Mouse (Mus musculus): Measurements from ENCODE around the gene Galns. TPM values are rescaled to one million over a fixed set of nuclear protein-coding genes. Genes with fewer than 3 reads are reported as not detected.
A peak's percentile ranks its signal among the peaks of the same experiment; 100 is the strongest.

Gene Galns
- polyA plus RNA-seq (2015; fragmentation: Nextera tagmentation; extraction: Ambion mirVana): 8.2 and 8.8 TPM in 2 replicates

DNA sequence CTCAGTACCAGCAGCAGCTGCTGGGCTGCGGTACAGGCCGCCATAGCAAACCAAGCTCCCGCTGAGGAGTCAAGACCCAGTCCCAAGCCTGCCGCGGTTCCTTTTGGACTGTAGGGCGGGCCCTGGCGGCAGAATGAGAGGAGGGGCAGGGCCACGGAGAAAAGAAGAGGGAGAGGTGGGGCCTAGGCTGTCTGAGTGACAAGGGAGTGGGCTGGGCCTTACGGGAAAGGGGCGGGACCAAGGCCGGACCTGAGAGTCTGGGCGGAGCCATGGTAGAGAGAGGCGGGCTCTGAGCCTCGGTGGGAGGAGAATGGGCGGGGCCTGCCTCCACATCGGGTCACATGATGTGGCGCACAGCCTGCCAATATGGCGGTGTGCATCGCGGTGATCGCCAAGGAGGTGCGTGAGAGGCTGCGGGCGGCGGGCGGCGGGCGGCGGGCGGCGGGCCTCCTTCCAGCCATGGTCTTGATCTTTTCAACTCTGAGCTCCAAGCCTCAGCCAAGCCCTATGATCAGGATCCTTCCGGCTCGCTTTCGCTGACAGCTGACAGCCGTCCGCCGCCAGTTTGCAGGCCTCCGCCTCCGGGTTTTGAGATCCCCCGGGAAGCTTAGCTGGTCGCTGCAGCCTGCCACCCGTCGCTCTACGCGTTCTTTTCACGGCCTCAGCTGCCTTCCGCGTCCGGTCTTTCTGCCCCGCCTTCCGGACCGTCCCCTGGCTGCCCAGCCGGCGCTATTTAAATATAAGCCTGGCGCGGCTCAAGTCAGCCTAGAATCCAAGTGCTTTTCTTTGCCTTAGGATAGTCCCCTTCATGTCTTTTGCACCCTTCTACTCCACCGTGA, at the start of gene Galns, which contains the start of gene Trappc2l:
Galns (minus strand) TSS at position 169 of the 839 bp plus-strand sequence.
Trappc2l (plus strand) TSS at position 346 of the 839 bp plus-strand sequence.
- peak; percentile 94 for ATAC-seq (ENCODE audit: insufficient read depth)
- H3K27me3 ChIP-seq: no peaks in the 10 kb centered on the region
- under 1% methylated on average over 57 of the region's 57 CpGs for WGBS (ENCODE audit: insufficient replicate concordance)

DNA sequence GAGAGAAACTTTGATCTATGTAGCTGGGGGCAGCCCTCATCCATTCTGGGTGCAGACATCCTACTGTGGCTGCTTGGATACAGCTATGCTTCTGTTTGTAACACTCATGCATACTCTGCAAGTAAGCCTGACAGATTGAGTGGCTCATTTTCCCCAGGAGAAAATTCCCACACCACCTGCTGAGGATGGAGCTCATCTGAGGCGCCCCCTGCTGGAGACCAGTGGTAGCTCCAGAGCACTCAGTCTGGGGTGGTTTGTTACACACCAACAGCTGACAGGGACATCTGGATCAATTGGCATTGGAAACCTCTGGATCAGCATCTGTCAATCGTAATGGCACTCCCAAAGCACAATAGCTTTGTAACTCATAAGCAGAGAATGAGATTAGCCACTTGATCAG, 48.8 kb upstream of the Galns start:
- H3K4me1 ChIP-seq (replicated peaks): peaks cover 22% of the 10 kb centered on the region
- no peaks in the 10 kb centered on the region for H3K36me3 ChIP-seq (replicated peaks)
- no peak overlapping the region for H3K9ac ChIP-seq
- no peak overlapping the region for H3K4me2 ChIP-seq
- no peak for ATAC-seq (ENCODE audit: insufficient read depth)
- no peaks in the 10 kb centered on the region for H3K9me3 ChIP-seq (replicated peaks)
- H3K27me3 ChIP-seq: no peaks in the 10 kb centered on the region
- no peak overlapping the region for H3K27ac ChIP-seq (replicated peaks)
- H3K4me3 ChIP-seq (replicated peaks): no peak overlapping the region
- 40% methylated on average over 2 of the region's 2 CpGs for WGBS (ENCODE audit: insufficient replicate concordance)

More for the DNA sequence above, at the start of gene Galns, which contains the start of gene Trappc2l:
- Histone ChIP-seq H3K36me3 (replicated peaks) (peaks cover 4% of the 10 kb centered on the region; the same call in 1 of the 2 replicates), H3K4me2 (peak within 1 kb of the TSS; percentile 96), H3K4me3 (replicated peaks) (peak within 1 kb of the TSS; percentile 77), H3K27ac (replicated peaks) (peak within 1 kb of the TSS; percentile 75), H3K9me3 (replicated peaks) (no peaks in the 10 kb centered on the region), H3K4me1 (replicated peaks) (peaks cover 34% of the 10 kb centered on the region), H3K9ac (peak within 1 kb of the TSS; percentile 75)

DNA sequence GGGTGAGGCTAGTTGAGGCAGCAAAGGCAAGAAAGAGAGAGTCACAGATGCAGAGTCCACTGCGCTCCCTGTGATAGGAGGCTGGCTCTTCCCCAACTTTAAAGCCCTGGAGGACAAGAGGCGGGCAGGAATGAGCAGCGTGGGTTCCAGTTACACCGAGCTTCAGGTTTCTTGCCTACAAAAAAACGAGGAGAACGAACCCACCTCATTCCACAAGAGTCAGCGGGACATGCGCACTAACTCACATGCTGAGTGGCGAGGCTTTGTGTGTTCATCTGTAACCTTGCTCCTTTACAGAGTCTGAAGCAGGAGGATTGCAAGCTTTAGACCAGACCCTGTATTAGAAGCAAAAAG, 47.5 kb upstream of the Galns start:
- no peaks in the 10 kb centered on the region for H3K27me3 ChIP-seq
- H3K4me2 ChIP-seq: no peak overlapping the region
- no peak overlapping the region for H3K27ac ChIP-seq (replicated peaks)
- no peaks in the 10 kb centered on the region for H3K36me3 ChIP-seq (replicated peaks)
- no peaks in the 10 kb centered on the region for H3K9me3 ChIP-seq (replicated peaks)
- H3K4me3 ChIP-seq (replicated peaks): no peak overlapping the region
- ATAC-seq (ENCODE audit: insufficient read depth): no peak
- H3K4me1 ChIP-seq (replicated peaks): peaks cover 13% of the 10 kb centered on the region; the same call in 1 of the 2 replicates
- no peak overlapping the region for H3K9ac ChIP-seq
- 77% methylated on average over 9 of the region's 9 CpGs for WGBS (ENCODE audit: insufficient replicate concordance)

DNA sequence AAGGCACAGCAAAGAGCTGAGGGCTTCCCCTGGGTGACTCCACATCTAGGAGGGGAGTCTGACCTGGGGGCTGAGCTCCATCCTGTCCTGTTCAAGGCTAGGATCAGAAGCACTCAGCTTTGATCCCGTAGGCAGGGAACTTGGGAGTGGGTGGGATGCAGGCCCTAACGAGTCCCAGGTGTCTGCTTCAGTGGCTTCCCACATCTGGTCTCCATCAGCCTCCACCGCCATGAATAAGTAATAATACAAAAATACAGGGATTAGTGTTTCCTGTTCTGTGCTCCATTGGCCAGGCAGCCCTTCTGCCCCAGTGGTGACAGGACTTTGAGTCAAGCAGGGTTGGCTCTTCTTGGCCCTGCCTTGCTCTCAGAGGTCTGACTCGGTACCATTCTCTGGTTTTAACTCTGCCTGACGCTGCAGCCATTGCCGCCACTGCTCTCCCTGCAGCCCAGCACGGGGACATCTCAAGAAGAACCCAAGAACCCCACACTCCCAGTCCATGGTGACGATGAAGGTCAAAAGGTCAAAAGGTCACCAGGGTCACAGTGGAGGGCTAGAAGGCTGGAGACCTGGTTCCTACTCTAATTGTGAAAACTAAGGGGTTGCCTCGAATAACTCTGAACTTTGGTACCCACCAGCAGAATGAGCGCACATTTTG, 47.0 kb upstream of the Galns start:
- no peaks in the 10 kb centered on the region for H3K9me3 ChIP-seq (replicated peaks)
- no peak for ATAC-seq (ENCODE audit: insufficient read depth)
- H3K9ac ChIP-seq: no peak overlapping the region
- no peaks in the 10 kb centered on the region for H3K27me3 ChIP-seq
- no peaks in the 10 kb centered on the region for H3K36me3 ChIP-seq (replicated peaks)
- WGBS (ENCODE audit: insufficient replicate concordance): 78% methylated on average over 10 of the region's 10 CpGs
- H3K4me2 ChIP-seq: no peak overlapping the region
- H3K27ac ChIP-seq (replicated peaks): no peak overlapping the region
- peaks cover 9% of the 10 kb centered on the region; the same call in 1 of the 2 replicates for H3K4me1 ChIP-seq (replicated peaks)
- no peak overlapping the region for H3K4me3 ChIP-seq (replicated peaks)

DNA sequence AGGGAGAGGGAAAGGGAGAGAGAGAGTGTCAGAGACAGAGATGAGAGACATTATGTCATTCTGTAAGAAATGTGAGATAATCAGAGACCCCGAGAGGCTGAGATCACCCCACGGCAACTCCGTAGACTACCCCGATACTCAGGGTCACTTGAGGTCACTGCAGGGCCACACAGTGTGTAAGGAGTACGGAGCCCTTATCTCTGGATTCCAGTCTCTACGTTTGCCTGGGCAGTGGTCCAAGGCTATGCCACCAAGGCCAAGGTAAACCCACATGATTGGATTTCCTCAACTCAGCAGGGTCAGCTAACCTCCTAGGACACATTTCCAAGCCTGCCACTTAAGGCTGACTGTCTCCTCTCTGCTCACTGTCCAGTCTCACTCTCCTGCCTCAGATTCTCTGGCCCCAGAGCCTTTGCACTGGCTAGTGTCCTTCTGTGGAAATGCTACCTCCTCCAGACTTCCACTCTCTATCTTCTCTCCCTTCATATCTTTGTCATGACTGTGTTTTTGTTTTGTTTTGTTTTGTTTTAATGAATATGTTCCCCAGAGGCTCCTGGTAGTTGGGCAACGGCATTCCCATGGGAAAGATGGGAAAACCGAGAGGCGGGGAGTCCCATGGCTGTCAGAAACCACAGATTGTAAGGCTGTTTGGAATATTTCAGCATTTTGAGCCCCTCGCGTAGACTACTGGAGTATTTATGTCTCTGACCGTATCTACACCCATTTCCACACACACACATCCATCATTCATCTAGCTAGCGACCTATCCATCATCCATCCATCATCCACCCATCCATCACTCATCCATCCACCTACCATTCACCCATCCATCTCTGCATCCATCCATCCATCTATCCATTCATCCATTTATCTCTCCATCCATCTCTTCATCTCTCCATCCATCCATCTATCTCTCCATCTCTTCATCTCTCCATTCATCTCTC, 45.1 kb upstream of the Galns start:
- no peak overlapping the region for H3K9ac ChIP-seq
- 57% methylated on average over 13 of the region's 13 CpGs for WGBS (ENCODE audit: insufficient replicate concordance)
- H3K27ac ChIP-seq (replicated peaks): no peak overlapping the region
- H3K36me3 ChIP-seq (replicated peaks): no peaks in the 10 kb centered on the region
- H3K4me1 ChIP-seq (replicated peaks): 0 out of 2 replicates have a peak, but pooled peaks cover 6% of the 10 kb centered on the region
- H3K4me3 ChIP-seq (replicated peaks): no peak overlapping the region
- no peaks in the 10 kb centered on the region for H3K27me3 ChIP-seq
- no peak for ATAC-seq (ENCODE audit: insufficient read depth)
- no peak overlapping the region for H3K4me2 ChIP-seq
- no peaks in the 10 kb centered on the region for H3K9me3 ChIP-seq (replicated peaks)

DNA sequence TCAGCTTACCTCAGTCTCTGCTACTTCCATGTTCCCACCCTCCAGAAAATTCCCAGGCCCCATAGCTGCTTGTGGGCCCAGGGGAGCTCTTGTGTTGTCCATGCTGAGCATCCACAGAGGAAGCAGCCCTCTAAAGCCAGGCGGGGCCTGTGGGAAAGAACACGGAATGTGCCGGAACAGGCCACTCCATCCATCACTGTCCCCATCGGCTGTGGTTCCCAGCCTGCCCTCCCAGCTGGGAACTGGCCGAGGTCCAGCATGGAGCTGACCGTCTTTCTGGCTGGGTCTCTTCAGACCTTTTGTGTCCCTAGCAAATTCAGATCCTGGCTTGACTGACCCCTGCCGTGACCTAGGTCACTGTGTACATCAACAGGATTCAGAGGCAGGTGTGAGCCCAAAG, 43.5 kb upstream of the Galns start:
- no peak overlapping the region for H3K27ac ChIP-seq (replicated peaks)
- 0 out of 2 replicates have a peak, but pooled peaks cover 6% of the 10 kb centered on the region for H3K4me1 ChIP-seq (replicated peaks)
- no peak overlapping the region for H3K9ac ChIP-seq
- no peaks in the 10 kb centered on the region for H3K9me3 ChIP-seq (replicated peaks)
- peaks cover 7% of the 10 kb centered on the region; the same call in 1 of the 2 replicates for H3K36me3 ChIP-seq (replicated peaks)
- no peaks in the 10 kb centered on the region for H3K27me3 ChIP-seq
- no peak overlapping the region for H3K4me3 ChIP-seq (replicated peaks)
- no peak overlapping the region for H3K4me2 ChIP-seq
- ATAC-seq (ENCODE audit: insufficient read depth): no peak
- WGBS (ENCODE audit: insufficient replicate concordance): 77% methylated on average over 7 of the region's 7 CpGs

DNA sequence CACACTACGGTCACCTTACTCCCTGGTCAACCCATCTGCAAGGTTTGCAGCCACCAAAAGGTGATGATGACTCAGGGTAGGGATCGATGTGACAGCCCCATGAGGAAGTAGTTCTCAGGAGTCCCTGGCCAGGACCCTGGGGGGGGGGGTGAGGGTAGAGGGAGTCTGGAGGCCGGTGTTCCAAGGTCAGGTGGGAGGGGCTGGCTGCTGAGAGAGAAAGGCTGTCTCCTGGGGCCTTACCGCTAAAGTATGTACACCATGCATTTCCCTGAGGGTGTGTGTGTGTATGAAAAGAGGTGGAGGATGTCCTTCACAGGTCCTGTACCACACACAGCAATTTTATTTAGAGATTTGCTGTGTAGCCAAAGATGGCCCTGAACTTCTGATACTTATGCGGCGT, 41.4 kb upstream of the Galns start:
- WGBS (ENCODE audit: insufficient replicate concordance): 55% methylated on average over 6 of the region's 6 CpGs
- Histone ChIP-seq H3K4me3 (replicated peaks) (no peak overlapping the region), H3K27ac (replicated peaks) (no peak overlapping the region), H3K9me3 (replicated peaks) (no peaks in the 10 kb centered on the region), H3K4me1 (replicated peaks) (0 out of 2 replicates have a peak, but pooled peaks cover 6% of the 10 kb centered on the region), H3K4me2 (no peak overlapping the region), H3K27me3 (no peaks in the 10 kb centered on the region), H3K9ac (no peak overlapping the region), H3K36me3 (replicated peaks) (peaks cover 23% of the 10 kb centered on the region; the same call in 1 of the 2 replicates)
- ATAC-seq (ENCODE audit: insufficient read depth): no peak

DNA sequence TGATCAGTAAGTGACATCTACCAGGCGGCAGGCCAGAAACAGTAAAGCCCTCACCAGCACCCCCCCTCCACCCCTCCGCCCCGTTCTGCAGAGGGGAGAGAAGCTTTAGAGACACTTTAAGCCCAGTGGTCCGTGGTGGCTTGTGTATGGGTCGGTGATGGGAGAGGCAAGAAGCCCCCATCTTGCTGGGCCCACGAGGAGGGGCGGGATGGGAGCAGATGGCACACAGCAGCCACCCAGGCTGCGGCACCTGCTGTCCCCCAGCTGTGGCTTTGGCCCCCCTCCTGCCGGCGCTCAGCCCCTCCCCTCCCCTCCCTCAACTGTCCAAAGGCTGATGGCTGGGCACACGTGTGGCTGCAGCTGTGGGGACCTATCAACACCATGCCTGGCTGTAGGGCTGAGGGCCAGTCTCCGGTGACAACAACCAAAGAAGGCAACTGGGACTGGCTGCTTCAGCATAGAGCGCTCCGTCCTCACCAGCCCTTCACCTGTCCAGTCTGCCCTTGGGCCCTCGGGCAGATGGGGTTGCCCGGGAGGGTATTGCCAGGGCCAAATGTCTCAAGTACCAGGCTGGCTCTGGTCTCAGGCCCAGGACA, 40.2 kb upstream of the Galns start:
- Histone ChIP-seq H3K27me3 (no peaks in the 10 kb centered on the region), H3K4me3 (replicated peaks) (no peak overlapping the region), H3K36me3 (replicated peaks) (peaks cover 28% of the 10 kb centered on the region), H3K4me1 (replicated peaks) (0 out of 2 replicates have a peak, but pooled peaks cover 6% of the 10 kb centered on the region), H3K9me3 (replicated peaks) (no peaks in the 10 kb centered on the region), H3K9ac (no peak overlapping the region), H3K4me2 (no peak overlapping the region), H3K27ac (replicated peaks) (no peak overlapping the region)
- no peak for ATAC-seq (ENCODE audit: insufficient read depth)
- WGBS (ENCODE audit: insufficient replicate concordance): 71% methylated on average over 16 of the region's 16 CpGs

DNA sequence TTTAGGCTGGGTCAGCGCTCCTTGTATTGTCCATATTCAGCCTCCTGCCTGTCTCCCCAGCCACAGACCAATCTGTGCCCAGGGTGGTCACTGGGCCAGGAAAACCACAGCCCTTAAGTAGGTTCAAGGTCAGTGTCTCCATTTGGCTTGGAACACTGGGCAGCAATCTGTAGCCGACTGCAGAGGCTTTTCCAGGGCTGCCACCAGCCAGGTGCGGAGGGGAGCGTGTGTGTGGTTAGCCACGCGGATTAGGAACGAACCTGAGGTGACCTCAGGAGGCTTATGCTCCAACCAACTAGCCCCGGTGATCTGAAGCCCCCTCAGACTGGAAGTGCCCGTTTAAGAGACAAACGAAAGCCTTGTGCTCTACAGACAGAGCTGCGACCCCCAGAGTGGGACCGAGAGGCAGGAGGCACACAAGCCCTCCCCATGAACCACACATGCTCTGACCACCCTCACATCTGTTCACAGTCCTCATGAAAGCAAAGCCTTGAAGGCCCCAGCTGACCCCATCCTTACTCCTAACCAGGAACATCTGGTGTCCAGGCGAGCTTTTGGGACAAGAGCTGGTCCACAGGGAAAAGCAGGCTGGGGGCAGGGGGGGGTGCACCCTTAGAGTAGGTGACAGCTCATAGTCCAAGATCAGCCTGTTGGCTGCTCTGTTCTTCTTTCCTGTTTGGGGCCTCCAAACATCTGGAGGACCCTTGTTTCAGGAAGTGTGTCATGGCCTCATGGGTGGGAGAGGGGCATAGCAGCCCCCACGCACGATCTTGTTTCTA, 37.1 kb upstream of the Galns start:
- H3K4me3 ChIP-seq (replicated peaks): no peak overlapping the region
- no peak overlapping the region for H3K27ac ChIP-seq (replicated peaks)
- no peak overlapping the region for H3K9ac ChIP-seq
- H3K9me3 ChIP-seq (replicated peaks): no peaks in the 10 kb centered on the region
- H3K36me3 ChIP-seq (replicated peaks): peaks cover 35% of the 10 kb centered on the region
- H3K27me3 ChIP-seq: no peaks in the 10 kb centered on the region
- 76% methylated on average over 15 of the region's 15 CpGs for WGBS (ENCODE audit: insufficient replicate concordance)
- H3K4me1 ChIP-seq (replicated peaks): no peaks in the 10 kb centered on the region
- ATAC-seq (ENCODE audit: insufficient read depth): no peak
- no peak overlapping the region for H3K4me2 ChIP-seq

DNA sequence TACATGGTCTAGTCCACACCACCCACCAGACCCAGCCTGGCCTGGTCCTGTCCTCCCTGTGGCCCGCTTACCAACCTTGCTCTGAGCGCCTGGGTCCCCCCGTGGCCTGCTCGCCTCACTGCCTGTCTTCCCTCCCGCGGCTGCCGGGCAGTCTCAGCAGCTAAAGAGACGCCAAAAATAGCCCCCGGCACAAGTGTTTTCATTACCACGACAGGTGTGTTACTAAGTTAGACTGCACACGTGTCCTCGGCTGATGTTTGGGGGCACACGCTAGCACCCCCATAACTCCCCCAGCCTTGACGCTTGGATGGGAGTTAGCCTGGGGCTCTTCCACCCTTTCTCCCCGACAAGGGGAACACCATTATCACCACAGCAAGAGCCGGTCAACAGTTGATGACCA, 35.1 kb upstream of the Galns start:
- Histone ChIP-seq H3K27ac (replicated peaks) (no peak overlapping the region), H3K36me3 (replicated peaks) (peaks cover 40% of the 10 kb centered on the region), H3K9ac (no peak overlapping the region), H3K27me3 (no peaks in the 10 kb centered on the region), H3K4me2 (no peak overlapping the region), H3K4me3 (replicated peaks) (no peak overlapping the region), H3K9me3 (replicated peaks) (no peaks in the 10 kb centered on the region), H3K4me1 (replicated peaks) (no peaks in the 10 kb centered on the region)
- ATAC-seq (ENCODE audit: insufficient read depth): no peak
- WGBS (ENCODE audit: insufficient replicate concordance): 83% methylated on average over 16 of the region's 16 CpGs

Data from liver, embryonic 15.5 days (tissue).